Mouse (Mus musculus) testis, postnatal 14 days (tissue): ENCODE measurements at regions not wholly inside any gene's neighbourhood (a gene's known extent, or its start where the extent isn't known, plus 50 kb on each side); places are given as distances from the start of the nearest gene placed in this dataset.

ENCODE experiments used
- DNase-seq: peaks from one replicate; pipeline ENCODE4 v3.0.0; 2021; ENCODE audit warnings: low spot score

DNA sequence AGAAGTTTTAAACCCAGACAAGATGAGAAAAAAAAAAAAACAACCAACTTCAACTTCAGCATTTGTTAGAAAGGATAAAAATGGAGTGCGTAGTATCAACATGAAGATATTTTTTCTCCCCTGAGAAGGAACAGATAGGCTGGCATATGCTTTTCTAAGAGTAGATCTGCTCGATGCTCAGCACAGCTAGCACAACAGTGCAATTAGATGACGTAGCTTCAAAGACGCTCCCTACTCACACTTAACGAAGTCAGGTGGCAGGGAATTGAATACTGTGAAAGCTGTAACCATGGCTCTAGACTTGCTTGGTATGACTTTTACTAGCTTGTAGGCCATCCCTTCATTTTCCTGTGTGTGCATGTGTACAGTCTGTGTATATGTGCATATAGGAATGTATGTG, 299.5 kb downstream of the Tmem182 start:
- DNase-seq, result no peak

DNA sequence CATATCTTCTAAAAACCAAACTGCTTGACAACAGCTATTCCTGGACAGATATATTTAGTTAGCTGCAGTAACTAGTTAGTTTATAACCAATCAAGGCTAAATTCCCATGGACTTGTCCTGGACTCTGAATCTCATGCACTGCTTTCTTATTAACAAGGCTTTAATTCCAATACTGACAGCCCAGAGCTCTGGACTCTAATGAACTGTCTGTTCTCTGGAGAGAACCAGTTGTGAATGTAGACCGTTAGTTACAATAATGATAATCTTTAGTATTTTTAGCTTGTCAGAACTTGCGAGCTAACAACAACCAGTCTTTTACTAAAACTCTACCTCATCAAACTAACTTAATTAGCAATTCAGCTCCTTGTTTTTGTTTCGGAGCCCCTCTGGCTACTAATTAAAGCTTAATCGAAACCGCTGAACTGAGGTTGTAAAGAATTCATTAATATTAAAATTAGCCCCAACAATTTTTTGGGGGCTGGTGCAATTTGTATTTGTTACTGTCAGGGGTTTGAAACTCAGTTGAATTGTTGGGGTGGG, 316.3 kb downstream of the Tmem182 start:
- no peak for DNase-seq

DNA sequence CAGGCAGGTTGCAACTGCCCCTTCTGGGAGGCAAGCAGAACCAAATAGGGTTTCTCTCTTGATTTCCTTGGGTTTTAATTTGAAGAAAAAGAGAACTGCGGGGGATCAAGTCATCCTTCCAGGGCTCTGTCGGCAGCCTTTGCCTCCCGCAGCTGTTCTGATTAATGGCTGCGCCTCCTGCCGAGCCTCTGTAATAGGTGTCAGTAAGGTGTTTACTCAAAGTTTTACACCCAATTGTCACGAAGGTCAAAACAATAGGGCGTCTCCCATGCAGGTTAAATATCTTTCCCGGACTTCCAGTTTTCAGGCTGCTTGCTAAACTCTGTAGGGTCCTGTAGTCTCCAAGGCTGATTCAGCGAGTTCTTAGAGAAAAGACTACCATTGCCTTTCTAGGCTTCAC, 326.0 kb downstream of the Tmem182 start:
- no peak for DNase-seq

DNA sequence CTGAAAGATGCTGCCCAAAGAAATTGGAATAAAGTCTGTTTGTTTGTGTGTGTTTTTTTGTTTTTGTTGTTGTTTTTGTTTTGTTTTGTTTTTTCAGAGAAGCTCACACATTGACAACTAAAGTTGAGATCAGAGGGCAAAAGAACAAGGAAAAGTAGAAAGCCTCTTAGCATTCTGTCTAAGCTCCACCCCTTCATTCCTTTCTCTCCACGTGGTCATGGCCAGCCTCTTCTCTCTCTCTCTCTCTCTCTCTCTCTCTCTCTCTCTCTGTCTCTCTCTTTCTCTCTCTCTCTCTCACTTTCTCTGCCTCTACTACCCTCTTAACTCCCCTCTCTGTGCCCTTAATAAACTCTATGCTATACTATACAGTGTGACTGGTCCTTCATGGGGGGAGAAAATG, 327.7 kb downstream of the Tmem182 start:
- no peak for DNase-seq

GRCm38 (mm10) chr1:41133946-41134345, 328.5 kb downstream of the Tmem182 start:
- DNase-seq, result no peak

DNA sequence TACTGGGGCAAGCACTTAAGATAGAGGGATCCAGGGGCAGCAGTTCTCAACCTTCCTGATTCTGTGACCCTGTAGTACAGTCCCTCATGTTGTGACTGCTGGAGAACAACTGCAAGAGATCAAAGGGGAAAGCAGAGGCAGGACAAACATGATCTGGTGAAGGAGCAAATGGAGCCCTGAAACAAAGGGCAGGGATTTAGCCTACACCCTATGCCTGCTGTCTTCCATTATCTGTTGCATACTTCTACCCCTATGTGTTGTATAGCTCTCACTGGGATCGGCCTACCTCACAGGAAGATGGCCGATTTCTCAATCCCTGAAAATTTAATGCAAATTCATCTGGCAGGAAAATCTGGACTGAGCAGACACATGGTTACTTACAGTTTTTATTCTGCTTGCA, 334.3 kb downstream of the Tmem182 start:
- DNase-seq, result no peak

GRCm38 (mm10) chr1:41140542-41140941, 335.1 kb downstream of the Tmem182 start:
- DNase-seq, result no peak

DNA sequence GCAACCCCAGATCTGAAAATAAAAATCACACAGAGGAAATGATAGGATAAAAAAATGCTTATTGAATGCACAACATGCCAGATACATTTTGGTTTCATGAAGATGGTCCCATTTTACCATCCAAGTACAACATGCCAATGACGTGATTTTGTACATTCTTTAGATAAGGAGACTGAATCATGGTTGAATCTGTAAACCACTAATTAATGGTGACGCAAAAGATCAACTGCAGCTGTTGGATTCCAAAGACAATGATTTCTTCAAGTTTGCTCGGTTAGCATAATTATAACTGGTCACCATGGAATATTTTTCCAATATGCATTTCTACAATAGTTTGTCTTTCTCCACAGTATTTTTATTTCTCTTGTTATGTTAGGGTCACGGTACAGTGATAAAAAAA, 336.6 kb downstream of the Tmem182 start:
- no peak for DNase-seq

- no peak for DNase-seq
These were observed 347.1 kb downstream of the Tmem182 start for GRCm38 (mm10) chr1:41152516-41152915.

GRCm38 (mm10) chr1:41153174-41153999, 348.0 kb downstream of the Tmem182 start:
- DNase-seq, result no peak

DNA sequence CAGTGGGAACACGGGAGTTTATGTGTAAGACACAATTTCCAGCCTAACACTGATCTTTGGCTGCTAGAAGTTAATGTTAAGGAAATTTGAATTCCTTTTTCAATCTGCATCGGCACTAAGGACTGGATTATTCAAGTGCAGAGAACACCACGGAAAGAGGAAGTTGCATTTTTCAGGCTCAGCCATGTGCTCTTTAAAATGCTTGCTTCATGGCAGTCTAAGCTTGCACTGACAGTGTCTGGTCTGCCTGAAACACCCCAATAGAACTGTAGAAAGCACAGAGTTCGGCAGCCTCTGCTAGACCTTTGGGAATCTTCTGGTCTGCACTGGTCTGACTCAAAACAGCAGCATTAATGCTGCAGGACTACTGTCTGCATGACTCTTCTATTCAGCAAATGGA, 348.8 kb downstream of the Tmem182 start:
- no peak for DNase-seq

DNA sequence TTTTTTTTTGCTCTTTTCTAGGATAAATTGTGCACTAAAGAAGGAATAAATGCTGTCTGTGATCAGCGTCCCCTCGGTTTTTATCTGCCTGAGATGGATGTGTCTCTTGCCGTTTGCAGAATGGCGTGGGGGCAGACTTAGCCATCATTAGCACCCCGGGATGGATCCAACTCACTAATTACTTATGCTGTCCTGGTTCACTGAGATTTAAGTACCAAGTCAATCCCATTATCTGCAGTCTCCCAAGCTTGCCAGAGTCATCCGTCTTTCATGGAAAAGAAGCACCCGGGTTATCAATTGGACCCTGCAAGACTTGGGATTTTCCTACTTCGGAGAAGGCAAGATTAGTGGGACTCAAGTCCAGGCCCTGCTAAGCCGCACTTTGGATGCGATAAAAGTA, 351.5 kb downstream of the Tmem182 start:
- DNase-seq, result no peak

- DNase-seq, result peak; percentile 11
These were observed 352.5 kb downstream of the Tmem182 start for GRCm38 (mm10) chr1:41157651-41158513.

GRCm38 (mm10) chr1:41165878-41166786, 360.7 kb downstream of the Tmem182 start:
- no peak for DNase-seq

DNA sequence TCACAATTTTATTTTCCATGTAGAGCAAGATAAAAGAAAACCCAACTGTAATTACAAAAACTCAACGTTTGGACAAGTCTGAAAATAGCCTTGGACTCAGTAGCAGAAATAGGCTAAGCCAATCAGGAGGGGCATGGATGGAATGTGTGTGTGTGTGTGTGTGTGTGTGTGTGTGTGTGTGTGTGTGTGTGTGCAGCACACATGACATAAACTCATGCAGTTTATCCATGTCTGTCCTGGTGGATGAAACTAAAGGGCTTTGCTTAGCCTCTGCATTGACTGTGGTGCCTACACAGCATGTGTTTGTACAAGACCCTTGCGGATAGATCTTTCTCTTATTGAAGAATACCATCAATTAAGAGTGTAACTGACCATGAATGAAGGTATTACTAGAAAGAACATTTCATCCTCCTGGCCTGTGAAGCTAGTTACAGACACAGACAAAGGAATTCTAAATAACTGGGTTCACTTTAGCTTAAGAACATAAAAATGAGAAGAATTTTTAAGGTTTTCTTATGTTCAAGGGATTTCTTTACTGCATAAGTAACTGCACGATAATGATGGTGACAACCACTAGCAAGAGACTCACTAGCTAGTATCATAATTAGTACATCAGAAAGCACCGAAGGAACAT, 361.5 kb downstream of the Tmem182 start:
- no peak for DNase-seq

GRCm38 (mm10) chr1:41186991-41187390, 381.6 kb downstream of the Tmem182 start:
- no peak for DNase-seq

- no peak for DNase-seq
These were observed 407.5 kb downstream of the Tmem182 start for GRCm38 (mm10) chr1:41212876-41213275.

DNA sequence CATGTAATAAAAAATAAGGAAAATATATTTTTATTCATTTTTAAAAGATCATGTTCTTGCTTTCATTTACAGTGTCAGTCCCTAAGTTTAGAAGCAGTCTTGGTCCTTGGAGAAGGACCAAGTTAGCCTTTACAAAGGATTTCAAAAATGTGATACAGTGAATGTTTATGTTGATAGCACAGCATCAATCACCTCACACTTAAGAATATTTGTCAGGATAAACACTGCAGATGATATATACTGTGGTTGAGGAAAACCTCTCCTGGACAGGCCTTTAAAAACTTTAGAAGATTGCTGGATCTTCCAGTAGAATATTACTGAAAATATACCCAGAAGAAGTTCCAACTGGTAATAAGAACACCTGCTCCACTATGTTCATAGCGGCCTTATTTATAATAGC, 420.4 kb downstream of the Tmem182 start:
- no peak for DNase-seq

DNA sequence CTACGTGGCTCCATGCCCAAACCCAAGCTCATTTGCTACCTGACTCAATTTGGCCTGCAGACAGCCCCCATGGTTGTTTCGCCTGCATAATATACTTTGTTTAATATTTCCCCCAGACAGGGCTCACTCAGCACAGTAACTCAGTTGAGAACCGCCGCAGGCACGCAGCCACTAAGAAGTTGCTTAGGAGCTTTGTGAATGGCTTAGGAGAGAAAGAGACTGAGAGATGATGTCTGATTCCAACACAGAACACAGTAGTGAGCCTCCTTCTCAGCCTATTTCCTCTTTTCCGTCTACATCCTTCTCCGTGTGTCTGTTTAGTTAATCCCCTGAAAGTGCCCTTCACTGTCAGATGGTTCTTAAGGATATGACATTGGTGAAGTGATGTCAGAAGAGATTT, 429.9 kb downstream of the Tmem182 start:
- DNase-seq, result no peak

- DNase-seq, result no peak
These were observed 437.6 kb downstream of the Tmem182 start for GRCm38 (mm10) chr1:41243000-41243399.

GRCm38 (mm10) chr1:41244627-41245026, 439.2 kb downstream of the Tmem182 start:
- no peak for DNase-seq
